Mouse (Mus musculus) CH12.LX (cell line): ENCODE data around the gene 1110008L16Rik. TPM values are rescaled to one million over a fixed set of nuclear protein-coding genes. Genes with fewer than 3 reads are reported as not detected.

Source experiments
- DNase-seq: peaks from one replicate; pipeline ENCODE4 v3.0.0-alpha.2; 2013; ENCODE audit errors: extremely low read depth
- H3K27ac ChIP-seq: 2 replicates; pipeline ENCODE4 v1.5.1; 2012; ENCODE audit warnings: low read depth, mild to moderate bottlenecking, control low read depth, moderate library complexity; ENCODE audit not compliant: insufficient read depth
- H3K27me3 ChIP-seq: replicated peaks from 2 replicates; pipeline ENCODE3; 2012; ENCODE audit warnings: inconsistent platforms
- H3K36me3 ChIP-seq, 2 experiments: replicated peaks in 1 of 2; 2 replicates each; pipeline versions ENCODE3 to v1.6.1; 2012; ENCODE audit warnings: inconsistent platforms in 1 of 2, low read length in 1 of 2, mild to moderate bottlenecking in 1 of 2, mixed read lengths in 1 of 2, moderate library complexity in 1 of 2; ENCODE audit not compliant: control insufficient read depth in 1 of 2, insufficient read depth in 1 of 2
- H3K4me1 ChIP-seq, 2 experiments: 2 replicates each; pipeline ENCODE4 v1.6.1; 2012; ENCODE audit warnings: inconsistent platforms in 1 of 2, moderate library complexity in 1 of 2; ENCODE audit not compliant: insufficient read depth in 2 of 2, control insufficient read depth in 1 of 2
- H3K4me2 ChIP-seq: 2 replicates; pipeline ENCODE4 v1.6.1; 2012; ENCODE audit warnings: low read depth, mild to moderate bottlenecking, control low read depth; ENCODE audit not compliant: poor library complexity, insufficient read depth, severe bottlenecking
- H3K4me3 ChIP-seq, 3 experiments: fragments of 150-350 bp in 1 of 3; sonication (generic) in 1 of 3; replicated peaks in 1 of 3; 2 replicates each; pipeline versions ENCODE3 to v1.5.1; 2011 to 2012; ENCODE audit warnings: low read depth in 2 of 3, low read length in 2 of 3, mild to moderate bottlenecking in 2 of 3, moderate library complexity in 2 of 3, control low read depth in 1 of 3, improper control_type of control experiment in 1 of 3, inconsistent platforms in 1 of 3, mixed read lengths in 1 of 3; ENCODE audit not compliant: poor library complexity in 1 of 3
- H3K79me2 ChIP-seq: replicated peaks from 2 replicates; pipeline ENCODE4 v1.6.1; 2012; ENCODE audit warnings: mild to moderate bottlenecking, moderate library complexity; ENCODE audit not compliant: control insufficient read depth, poor library complexity, insufficient read depth, severe bottlenecking; ENCODE audit errors: extremely low read depth
- H3K9ac ChIP-seq: 2 replicates; pipeline ENCODE4 v1.6.1; 2012; ENCODE audit warnings: low read depth, mild to moderate bottlenecking, control low read depth, moderate library complexity; ENCODE audit not compliant: insufficient read depth
- H3K9me3 ChIP-seq: replicated peaks from 2 replicates; pipeline ENCODE3; 2012; ENCODE audit warnings: low read length, inconsistent platforms, mixed read lengths
- BHLHE40 ChIP-seq: IDR thresholded peaks from 2 replicates; pipeline ENCODE4 v1.6.1; 2011; ENCODE audit warnings: mild to moderate bottlenecking, low read depth, low read length, improper control_type of control experiment
- CHD1 ChIP-seq: IDR thresholded peaks from 2 replicates; pipeline ENCODE4 v1.6.1; 2012; ENCODE audit warnings: low read depth, low read length, improper control_type of control experiment, inconsistent platforms
- CHD2 ChIP-seq: IDR thresholded peaks from 2 replicates; pipeline ENCODE4 v1.6.1; 2011; ENCODE audit warnings: low read length, improper control_type of control experiment
- CTCF ChIP-seq, 2 experiments: IDR thresholded peaks in 1 of 2; conservative IDR thresholded peaks in 1 of 2; 2 replicates each; pipeline ENCODE4 v1.5.1; 2011 to 2012; ENCODE audit warnings: low read depth in 2 of 2, low read length in 2 of 2, improper control_type of control experiment in 1 of 2, inconsistent platforms in 1 of 2, mild to moderate bottlenecking in 1 of 2, moderate library complexity in 1 of 2
- E2F4 ChIP-seq: IDR thresholded peaks from 2 replicates; pipeline ENCODE4 v1.6.1; 2011; ENCODE audit warnings: low read depth, low read length, improper control_type of control experiment; ENCODE audit not compliant: insufficient replicate concordance
- ELF1 ChIP-seq: IDR thresholded peaks from 2 replicates; pipeline ENCODE4 v1.6.1; 2014; ENCODE audit warnings: low read depth, mild to moderate bottlenecking, inconsistent platforms, low read length, improper control_type of control experiment
- GABPA ChIP-seq: IDR thresholded peaks from 2 replicates; pipeline ENCODE4 v1.6.1; 2012; ENCODE audit warnings: low read depth, low read length, improper control_type of control experiment, inconsistent platforms; ENCODE audit not compliant: insufficient replicate concordance
- IRF4 ChIP-seq: IDR thresholded peaks from 2 replicates; pipeline ENCODE4 v1.6.1; 2014; ENCODE audit warnings: low read depth, mild to moderate bottlenecking, inconsistent platforms, low read length, improper control_type of control experiment
- JUN ChIP-seq: IDR thresholded peaks from 2 replicates; pipeline ENCODE4 v1.6.1; 2011; ENCODE audit warnings: low read depth, mild to moderate bottlenecking, low read length, improper control_type of control experiment, moderate library complexity; ENCODE audit not compliant: insufficient read depth
- JUND ChIP-seq: conservative IDR thresholded peaks from 2 replicates; pipeline ENCODE4 v1.6.1; 2011; ENCODE audit warnings: low read depth, low read length, improper control_type of control experiment
- KAT2A ChIP-seq: IDR thresholded peaks from 2 replicates; pipeline ENCODE4 v1.6.1; 2012; ENCODE audit warnings: low read length, improper control_type of control experiment, inconsistent platforms; ENCODE audit not compliant: insufficient replicate concordance
- MAFK ChIP-seq: IDR thresholded peaks from 2 replicates; pipeline ENCODE4 v1.6.1; 2011; ENCODE audit warnings: low read length, improper control_type of control experiment; ENCODE audit not compliant: insufficient replicate concordance
- MAZ ChIP-seq: IDR thresholded peaks from 2 replicates; pipeline ENCODE4 v1.6.1; 2012; ENCODE audit warnings: low read depth, mild to moderate bottlenecking, inconsistent platforms, low read length, improper control_type of control experiment, moderate library complexity
- MEF2A ChIP-seq: IDR thresholded peaks from 2 replicates; pipeline ENCODE4 v1.6.1; 2014; ENCODE audit warnings: low read depth, mild to moderate bottlenecking, inconsistent platforms, low read length, improper control_type of control experiment, borderline replicate concordance
- MYC ChIP-seq: IDR thresholded peaks from 2 replicates; pipeline ENCODE4 v1.6.1; 2011; ENCODE audit warnings: low read depth, mild to moderate bottlenecking, improper control_type of control experiment, low read length
- NELFE ChIP-seq: IDR thresholded peaks from 2 replicates; pipeline ENCODE4 v1.6.1; 2011; ENCODE audit warnings: low read depth, low read length, improper control_type of control experiment
- PAX5 ChIP-seq: IDR thresholded peaks from 2 replicates; pipeline ENCODE4 v1.6.1; 2012; ENCODE audit warnings: low read length, inconsistent platforms, mixed read lengths
- POLR2A ChIP-seq: IDR thresholded peaks from 2 replicates; pipeline ENCODE4 v1.6.1; 2011; ENCODE audit warnings: low read depth, mild to moderate bottlenecking, improper control_type of control experiment, low read length
- RAD21 ChIP-seq: IDR thresholded peaks from 2 replicates; pipeline ENCODE4 v1.6.1; 2011; ENCODE audit warnings: low read depth, mild to moderate bottlenecking, low read length, improper control_type of control experiment, moderate library complexity
- RCOR1 ChIP-seq: conservative IDR thresholded peaks from 2 replicates; pipeline ENCODE4 v1.6.1; 2012; ENCODE audit warnings: low read depth, mild to moderate bottlenecking, inconsistent platforms, low read length, improper control_type of control experiment
- SIN3A ChIP-seq: IDR thresholded peaks from 2 replicates; pipeline ENCODE4 v1.6.1; 2012; ENCODE audit warnings: low read length, improper control_type of control experiment, inconsistent platforms
- SMC3 ChIP-seq: IDR thresholded peaks from 2 replicates; pipeline ENCODE4 v1.6.1; 2011; ENCODE audit warnings: low read depth, low read length, improper control_type of control experiment
- TCF12 ChIP-seq: IDR thresholded peaks from 2 replicates; pipeline ENCODE4 v1.6.1; 2014; ENCODE audit warnings: low read depth, mild to moderate bottlenecking, inconsistent platforms, low read length, improper control_type of control experiment
- UBTF ChIP-seq: IDR thresholded peaks from 2 replicates; pipeline ENCODE4 v1.6.1; 2012; ENCODE audit warnings: low read depth, mild to moderate bottlenecking, inconsistent platforms, low read length, improper control_type of control experiment, moderate library complexity
- USF1 ChIP-seq: IDR thresholded peaks from 2 replicates; pipeline ENCODE4 v1.6.1; 2014; ENCODE audit warnings: low read depth, mild to moderate bottlenecking, inconsistent platforms, low read length, improper control_type of control experiment
- USF2 ChIP-seq: conservative IDR thresholded peaks from 2 replicates; pipeline ENCODE4 v1.6.1; 2011; ENCODE audit warnings: low read depth, low read length, improper control_type of control experiment
- ZC3H11A ChIP-seq: IDR thresholded peaks from 2 replicates; pipeline ENCODE4 v1.6.1; 2012; ENCODE audit warnings: low read depth, mild to moderate bottlenecking, inconsistent platforms, low read length, improper control_type of control experiment
- ZMIZ1 ChIP-seq: IDR thresholded peaks from 2 replicates; pipeline ENCODE4 v1.6.1; 2012; ENCODE audit warnings: low read depth, mild to moderate bottlenecking, inconsistent platforms, low read length, improper control_type of control experiment
- ZNF384 ChIP-seq: IDR thresholded peaks from 2 replicates; pipeline ENCODE4 v1.6.1; 2012; ENCODE audit warnings: low read depth, low read length, improper control_type of control experiment, inconsistent platforms
- dilution Hi-C: fragments of 300-500 bp; cut with MboI; formaldehyde crosslinking; loops from 2 replicates; pipeline ENCODE4 v1.14.3; 2020; ENCODE audit warnings: low sequenced_read_pairs; ENCODE audit not compliant: extremely low pct_unique_long_range_greater_than_20kb, extremely low pct_ligation_motif_present
- in situ Hi-C: fragments of 300-500 bp; cut with MboI; formaldehyde crosslinking; loops from 3 replicates; pipeline ENCODE4 v1.14.3; 2019; ENCODE audit warnings: low sequenced_read_pairs, low pct_ligation_motif_present, low pct_unique_long_range_greater_than_20kb, mixed read lengths
- polyA plus RNA-seq: library from polyadenylated mRNA; unstranded; fragments of >175 nt; gene quantifications from 2 replicates; pipeline ENCODE4 v1.2.1, GENCODE M21; 2012; ENCODE audit warnings: low read depth; ENCODE audit not compliant: insufficient read length
- total RNA-seq, 2 experiments: library from RNA; depleted of rRNA; stranded (reverse); fragments of 300-350 nt in 1 of 2; fragments of >200 nt in 1 of 2; gene quantifications; 2 replicates each; pipeline ENCODE4 v1.2.3; 2012 to 2014

1110008L16Rik gene
- total and polyA plus RNA-seq, 3 experiments, result 25.7 to 32.6 (median 28.9) TPM

DNA sequence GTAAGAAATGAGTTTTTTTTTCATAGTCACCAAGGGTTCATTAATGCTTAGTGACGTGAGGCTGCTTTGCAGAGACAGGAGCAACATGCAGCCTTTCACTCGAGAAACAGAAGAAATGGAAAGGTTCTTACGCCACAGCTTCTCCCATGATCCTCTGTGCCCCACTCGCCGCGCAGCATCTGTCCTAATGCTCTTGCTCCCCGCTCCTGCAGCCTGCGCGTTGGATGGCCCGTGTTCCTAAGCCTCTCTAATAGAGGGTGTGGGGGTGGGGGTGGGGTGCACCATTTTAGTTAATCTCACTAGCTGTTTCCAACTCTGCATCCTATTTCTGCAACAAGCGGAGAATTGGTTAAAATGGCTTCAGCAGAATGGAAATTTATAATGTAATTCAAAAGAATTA, 44.6 kb downstream of the 1110008L16Rik start:
- H3K27me3 ChIP-seq, result no peaks in the 10 kb centered on the region
- TF ChIP-seq MYC, result no peak
- TF ChIP-seq BHLHE40, result no peak
- no peak for TF ChIP-seq MEF2A
- no peak for TF ChIP-seq IRF4
- TF ChIP-seq GABPA, result no peak
- TF ChIP-seq SMC3, result no peak
- TF ChIP-seq USF2, result no peak
- TF ChIP-seq CHD1, result no peak
- TF ChIP-seq SIN3A, result no peak
- TF ChIP-seq RAD21, result no peak
- TF ChIP-seq ZMIZ1, result no peak
- no peak for TF ChIP-seq ZC3H11A
- TF ChIP-seq MAZ, result no peak
- TF ChIP-seq POLR2A, result no peak
- TF ChIP-seq TCF12, result no peak
- no peak for TF ChIP-seq KAT2A
- no peak for TF ChIP-seq CHD2
- TF ChIP-seq, all 38 proteins: peak for 0
- DNase-seq, result no peak
- H3K36me3 ChIP-seq, result peaks cover 5 to 52% of the 10 kb centered on the region in 2 experiments
- dilution Hi-C loops, result no loop called here
- H3K4me1 ChIP-seq, result peaks cover 5 to 15% of the 10 kb centered on the region in 2 experiments
- no peak overlapping the region for H3K4me2 ChIP-seq
- no peak overlapping the region for H3K27ac ChIP-seq
- in situ Hi-C loops, result no loop called here
- no peaks in the 10 kb centered on the region for H3K79me2 ChIP-seq
- no peaks in the 10 kb centered on the region for H3K9me3 ChIP-seq
- H3K4me3 ChIP-seq, result no peak overlapping the region
- H3K9ac ChIP-seq, result no peak overlapping the region

- H3K79me2 ChIP-seq, result no peaks in the 10 kb centered on the region
- H3K36me3 ChIP-seq, result peaks cover 3 to 47% of the 10 kb centered on the region in 2 experiments
- no peak for DNase-seq
- H3K4me3 ChIP-seq, result no peak overlapping the region
- H3K27ac ChIP-seq, result no peak overlapping the region
- H3K9ac ChIP-seq, result no peak overlapping the region
- dilution Hi-C loops, result no loop called here
- no peaks in the 10 kb centered on the region for H3K27me3 ChIP-seq
- H3K9me3 ChIP-seq, result no peaks in the 10 kb centered on the region
- in situ Hi-C loops, result no loop called here
- TF ChIP-seq RCOR1 (no peak), MYC (no peak), USF2 (no peak), JUND (no peak), ZNF384 (no peak), ZC3H11A (no peak), CTCF (conservative IDR thresholded peaks at IDR 0.05 in 1 of 2, IDR thresholded peaks at IDR 0.05 in 1 of 2; ENCODE audit: low read depth in 2 of 2, low read length in 2 of 2) (no peak), MAZ (no peak), PAX5 (no peak), KAT2A (no peak), MAFK (no peak), CHD2 (no peak), E2F4 (no peak), SIN3A (no peak), ELF1 (no peak), USF1 (no peak), ZMIZ1 (no peak), UBTF (no peak), JUN (no peak), NELFE (no peak)
- peaks cover 5 to 15% of the 10 kb centered on the region in 2 experiments for H3K4me1 ChIP-seq
- no peak overlapping the region for H3K4me2 ChIP-seq
Measured at GRCm38 (mm10) chr12:55344583-55344982, 45.2 kb downstream of the 1110008L16Rik start.
